Mouse (Mus musculus) neural tube, embryonic 11.5 days (tissue): ENCODE results near the gene Cox16. TPM values are rescaled to one million over a fixed set of nuclear protein-coding genes. Genes with fewer than 3 reads are reported as not detected.

Source experiments
- ATAC-seq: fragments of 200-750 bp; cut with Nextera tagmentation; 2 replicates; pipeline ENCODE4 v1.8.0; 2017; ENCODE audit warnings: moderate number of reproducible peaks, mild to moderate bottlenecking, moderate TSS enrichment, moderate library complexity; ENCODE audit not compliant: insufficient read depth, low FRiP score, low TSS enrichment
- DNase-seq: peaks from one replicate; pipeline ENCODE4 v3.0.0-alpha.2; 2015; ENCODE audit warnings: low spot score
- H3K27ac ChIP-seq: fragments of 300-500 bp; sonication (generic); 2 replicates; pipeline ENCODE4 v1.5.1; 2014; ENCODE audit warnings: low read depth, mild to moderate bottlenecking, low read length
- H3K27me3 ChIP-seq: fragments of 300-500 bp; sonication (generic); 2 replicates; pipeline ENCODE4 v1.6.1; 2014; ENCODE audit warnings: mild to moderate bottlenecking, low read length, mixed read lengths; ENCODE audit not compliant: control insufficient read depth, insufficient read depth
- H3K36me3 ChIP-seq: fragments of 300-500 bp; sonication (generic); 2 replicates; pipeline ENCODE4 v1.6.1; 2014; ENCODE audit warnings: mild to moderate bottlenecking, low read length, moderate library complexity, mixed read lengths; ENCODE audit not compliant: control insufficient read depth, insufficient read depth
- H3K4me1 ChIP-seq: fragments of 300-500 bp; sonication (generic); 2 replicates; pipeline ENCODE4 v1.6.1; 2014; ENCODE audit warnings: low read length, mixed read lengths; ENCODE audit not compliant: control insufficient read depth, insufficient read depth
- H3K4me2 ChIP-seq: fragments of 300-500 bp; sonication (generic); 2 replicates; pipeline ENCODE4 v1.6.1; 2014; ENCODE audit warnings: low read depth, mild to moderate bottlenecking, moderate library complexity
- H3K4me3 ChIP-seq: fragments of 300-500 bp; sonication (generic); 2 replicates; pipeline ENCODE4 v1.5.1; 2014; ENCODE audit warnings: low read depth, low read length
- H3K9ac ChIP-seq: fragments of 300-500 bp; sonication (generic); 2 replicates; pipeline ENCODE4 v1.6.1; 2014; ENCODE audit warnings: mild to moderate bottlenecking, low read length
- H3K9me3 ChIP-seq: fragments of 300-500 bp; sonication (generic); 2 replicates; pipeline ENCODE4 v1.6.1; 2016; ENCODE audit warnings: low read length; ENCODE audit not compliant: control insufficient read depth
- WGBS: fragments of 180-500 bp; shearing (Covaris S2); extraction: QIAGEN DNeasy Blood & Tissue Kit; methylation state at CpG from one replicate; pipeline ENCODE4 v1.1.7; 2014; 5-methylcytosine and 5-hydroxymethylcytosine counted together
- polyA plus RNA-seq: library from polyadenylated mRNA; unstranded; fragments of >200 nt; fragmentation: Nextera tagmentation; extraction: Ambion mirVana; gene quantifications from 2 replicates; pipeline ENCODE4 v1.2.1, GENCODE M21; 2014

Cox16 gene
- polyA plus RNA-seq, 1 experiment from 2014 or later: 124 TPM

DNA sequence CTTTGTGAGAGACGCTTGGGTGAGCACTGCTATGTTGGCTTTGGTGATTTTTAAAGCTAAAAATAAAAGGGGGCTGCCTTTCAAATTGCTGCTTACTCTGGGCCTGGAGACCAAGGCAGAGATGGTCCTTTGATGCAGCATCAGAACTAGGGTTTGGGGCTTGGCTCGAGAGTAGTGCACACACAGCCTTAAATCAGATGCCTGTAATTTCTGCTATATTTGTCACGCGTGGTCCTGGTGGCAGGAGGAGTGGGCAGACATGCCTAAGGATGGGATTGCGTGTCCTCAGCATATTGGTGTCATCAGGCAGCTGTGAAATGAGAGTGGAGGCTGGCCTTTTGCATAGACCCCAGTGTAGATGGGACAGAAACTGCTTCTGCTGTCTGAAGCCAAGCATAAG, 151.1 kb downstream of the Cox16 start:
- Histone ChIP-seq H3K9ac (no peak overlapping the region), H3K4me2 (peak overlapping the region; percentile 97), H3K27ac (no peak overlapping the region), H3K4me1 (peaks cover 3% of the 10 kb centered on the region; the same call in 1 of the 2 replicates), H3K9me3 (no peaks in the 10 kb centered on the region), H3K4me3 (no peak overlapping the region), H3K27me3 (0 out of 2 replicates have a peak, but pooled peaks cover 3% of the 10 kb centered on the region), H3K36me3 (no peaks in the 10 kb centered on the region)
- ATAC-seq (no peak), DNase-seq (no peak)
- 71% methylated on average over 5 of the region's 5 CpGs for WGBS

DNA sequence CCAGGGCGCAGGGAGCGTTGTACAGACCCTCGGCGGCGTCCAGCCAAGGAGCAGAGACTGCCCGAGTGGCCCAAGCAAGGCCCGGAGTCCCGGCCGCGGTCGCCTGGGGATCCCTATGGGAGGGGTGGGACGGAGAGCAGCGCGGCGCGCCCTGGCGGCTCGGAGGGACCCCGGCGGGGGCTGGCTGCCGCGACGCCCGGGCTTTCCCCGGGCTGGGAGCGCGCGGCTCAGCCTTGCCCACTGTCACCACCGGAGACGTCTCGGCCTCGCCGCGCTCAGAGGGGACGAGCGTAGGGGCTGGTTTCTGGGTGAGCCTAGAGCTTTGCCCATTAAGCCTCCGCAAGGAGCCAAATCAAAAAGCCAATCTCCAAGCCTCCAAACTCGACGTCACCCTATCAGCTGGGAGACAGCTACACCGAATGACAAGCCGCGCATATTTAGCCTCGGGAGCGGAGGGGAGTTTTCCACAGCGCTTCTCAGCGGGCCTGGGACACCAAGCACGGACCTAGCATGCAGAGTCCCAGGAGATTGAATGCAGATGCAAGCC, 152.0 kb downstream of the Cox16 start, which contains the start of gene Slc8a3:
TSS of gene Slc8a3 (minus strand) at position 306 of the 547 bp plus-strand sequence.
- ATAC-seq (peak; percentile 72), DNase-seq (peak; percentile 69)
- Histone ChIP-seq H3K4me3 (peak within 1 kb of the TSS; percentile 57), H3K4me1 (peaks cover 3% of the 10 kb centered on the region; the same call in 1 of the 2 replicates), H3K27me3 (0 out of 2 replicates have a peak, but pooled peaks cover 3% of the 10 kb centered on the region), H3K27ac (0 out of 2 replicates have a peak within 1 kb of the TSS, but pooled peaks have one; percentile 53), H3K9ac (peak within 1 kb of the TSS; percentile 74), H3K9me3 (no peaks in the 10 kb centered on the region), H3K4me2 (peak within 1 kb of the TSS; percentile 97), H3K36me3 (no peaks in the 10 kb centered on the region)
- WGBS: under 1% methylated on average over 34 of the region's 47 CpGs

- Histone ChIP-seq H3K4me2 (peak overlapping the region; percentile 97), H3K9ac (peak overlapping the region; percentile 74), H3K27me3 (0 out of 2 replicates have a peak, but pooled peaks cover 3% of the 10 kb centered on the region), H3K4me3 (peak overlapping the region; percentile 57), H3K27ac (0 out of 2 replicates have a peak overlapping the region, but pooled peaks have one; percentile 53), H3K4me1 (peaks cover 3% of the 10 kb centered on the region; the same call in 1 of the 2 replicates), H3K9me3 (no peaks in the 10 kb centered on the region), H3K36me3 (no peaks in the 10 kb centered on the region)
- DNase-seq (peak; percentile 71), ATAC-seq (peak; percentile 81)
- under 1% methylated on average over 42 of the region's 54 CpGs for WGBS
These were observed 152.7 kb downstream of the Cox16 start for GRCm38 (mm10) chr12:81331937-81332874.

GRCm38 (mm10) chr12:81331046-81331638, 153.8 kb downstream of the Cox16 start:
- DNase-seq (no peak), ATAC-seq (peak; percentile 56; the same call in 1 of the 2 replicates)
- 0 out of 2 replicates have a peak, but pooled peaks cover 3% of the 10 kb centered on the region for H3K27me3 ChIP-seq
- no peaks in the 10 kb centered on the region for H3K9me3 ChIP-seq
- WGBS: 22% methylated on average over 5 of the region's 5 CpGs
- peak overlapping the region; percentile 57; the same call in 1 of the 2 replicates for H3K4me3 ChIP-seq
- no peak overlapping the region for H3K9ac ChIP-seq
- H3K4me2 ChIP-seq: peak overlapping the region; percentile 97; the same call in 1 of the 2 replicates
- peaks cover 3% of the 10 kb centered on the region; the same call in 1 of the 2 replicates for H3K4me1 ChIP-seq
- no peaks in the 10 kb centered on the region for H3K36me3 ChIP-seq
- H3K27ac ChIP-seq: no peak overlapping the region

GRCm38 (mm10) chr12:81324991-81325390, 159.9 kb downstream of the Cox16 start:
- Histone ChIP-seq H3K27me3 (no peaks in the 10 kb centered on the region), H3K36me3 (no peaks in the 10 kb centered on the region), H3K4me1 (no peaks in the 10 kb centered on the region), H3K9me3 (no peaks in the 10 kb centered on the region), H3K9ac (no peak overlapping the region), H3K4me2 (no peak overlapping the region), H3K27ac (no peak overlapping the region), H3K4me3 (no peak overlapping the region)
- DNase-seq (no peak), ATAC-seq (no peak)
- WGBS: 86% methylated on average over 3 of the region's 3 CpGs

GRCm38 (mm10) chr12:81324116-81324515, 160.8 kb downstream of the Cox16 start:
- 93% methylated on average over 3 of the region's 3 CpGs for WGBS
- Histone ChIP-seq H3K9ac (no peak overlapping the region), H3K4me2 (no peak overlapping the region), H3K36me3 (no peaks in the 10 kb centered on the region), H3K27ac (no peak overlapping the region), H3K4me3 (no peak overlapping the region), H3K27me3 (no peaks in the 10 kb centered on the region), H3K4me1 (no peaks in the 10 kb centered on the region), H3K9me3 (no peaks in the 10 kb centered on the region)
- DNase-seq (no peak), ATAC-seq (no peak)

GRCm38 (mm10) chr12:81321021-81321420, 163.9 kb downstream of the Cox16 start:
- no peaks in the 10 kb centered on the region for H3K4me1 ChIP-seq
- H3K9ac ChIP-seq: no peak overlapping the region
- H3K27me3 ChIP-seq: no peaks in the 10 kb centered on the region
- H3K27ac ChIP-seq: no peak overlapping the region
- no peaks in the 10 kb centered on the region for H3K9me3 ChIP-seq
- ATAC-seq (no peak), DNase-seq (no peak)
- H3K36me3 ChIP-seq: no peaks in the 10 kb centered on the region
- WGBS: 74% methylated on average over 1 of the region's 1 CpGs
- no peak overlapping the region for H3K4me2 ChIP-seq
- no peak overlapping the region for H3K4me3 ChIP-seq

- H3K27ac ChIP-seq: no peak overlapping the region
- no peak for DNase-seq
- H3K4me1 ChIP-seq: no peaks in the 10 kb centered on the region
- 7% methylated on average over 2 of the region's 2 CpGs for WGBS
- H3K4me2 ChIP-seq: no peak overlapping the region
- ATAC-seq: no peak
- no peak overlapping the region for H3K9ac ChIP-seq
- no peaks in the 10 kb centered on the region for H3K9me3 ChIP-seq
- no peaks in the 10 kb centered on the region for H3K27me3 ChIP-seq
- no peak overlapping the region for H3K4me3 ChIP-seq
- no peaks in the 10 kb centered on the region for H3K36me3 ChIP-seq
These were observed 167.1 kb downstream of the Cox16 start for GRCm38 (mm10) chr12:81317811-81318210.
